Mouse (Mus musculus) gastrocnemius, postnatal 14 days (tissue): ENCODE results near the gene Tas2r122. TPM values are rescaled to one million over a fixed set of nuclear protein-coding genes. Genes with fewer than 3 reads are reported as not detected.
"Not testable (repeated sequence)": the region's sequence is repeated elsewhere in the genome, so short reads cannot be mapped to it uniquely, and the experiment has no call there.

Experiments used
- DNase-seq: peaks from one replicate; pipeline ENCODE4 v3.0.0; 2021; ENCODE audit warnings: mixed read lengths
- intact Hi-C: fragments of 180-260 bp; cut with DNase I; formaldehyde crosslinking; loops from one replicate; pipeline ENCODE4 v1.15.1; 2025; ENCODE audit warnings: low total_unique reads
- long read RNA-seq, 2 experiments: library from polyadenylated mRNA; stranded (forward); transcript quantifications; one replicate each; pipeline ENCODE4 v2.0.0; 2021
- total RNA-seq, 2 experiments: library from RNA; stranded (reverse); gene quantifications; 2 replicates each; pipeline ENCODE4 v1.2.3; 2021

The Tas2r122 gene
- total RNA-seq: not detected
- long read RNA-seq, experiment 1: 0 reads
- long read RNA-seq, experiment 2: 0 reads

GRCm38 (mm10) chr6:132711828-132712227, at the start of gene Tas2r122:
Gene Tas2r122 (minus strand): TSS chr6:132711928.
- DNase-seq: no peak
- intact Hi-C loops: no loop called here

- intact Hi-C loops: no loop called here
- DNase-seq: no peak
These were observed 42.7 kb upstream of the Tas2r122 start, which contains the start of gene Tas2r124 for GRCm38 (mm10) chr6:132754430-132754829. Gene Tas2r124 (plus strand): TSS chr6:132754730.

GRCm38 (mm10) chr6:132750206-132750605, 38.5 kb upstream of the Tas2r122 start:
- intact Hi-C loops: no loop called here
- DNase-seq: no peak

GRCm38 (mm10) chr6:132737935-132738334, 26.2 kb upstream of the Tas2r122 start, which contains the start of gene Tas2r115:
Gene Tas2r115 (minus strand): TSS chr6:132738035.
- no peak for DNase-seq
- intact Hi-C loops: no loop called here

- DNase-seq: no peak
- intact Hi-C loops: no loop called here
These were observed 10.8 kb downstream of the Tas2r122 start, which contains the start of gene Tas2r121 for GRCm38 (mm10) chr6:132700907-132701306. Gene Tas2r121 (minus strand): TSS chr6:132701007.

GRCm38 (mm10) chr6:132691596-132691995, 20.1 kb downstream of the Tas2r122 start:
- DNase-seq, intact Hi-C loops: not testable (repeated sequence)

Other genes starting within 250 kb of the Tas2r122 start
- gene Prh1, start 142.1 kb downstream of the Tas2r122 start, total RNA-seq: not detected
- gene Prp2, start 116.0 kb downstream of the Tas2r122 start, total RNA-seq: not detected
- gene A630073D07Rik, start 60.4 kb downstream of the Tas2r122 start, total RNA-seq: not detected
- not detected for gene Tas2r120, start 55.0 kb downstream of the Tas2r122 start, total RNA-seq
- not detected for gene Tas2r121, start 10.9 kb downstream of the Tas2r122 start, total RNA-seq
- not detected for gene Tas2r115, start 26.1 kb upstream of the Tas2r122 start, total RNA-seq
- gene Tas2r124, start 42.8 kb upstream of the Tas2r122 start, total RNA-seq: not detected
- gene Tas2r102, start 50.2 kb upstream of the Tas2r122 start, total RNA-seq: not detected
- gene Tas2r136, start 66.2 kb upstream of the Tas2r122 start, total RNA-seq: not detected
- gene Tas2r117, start 90.9 kb upstream of the Tas2r122 start, total RNA-seq: not detected
- gene Tas2r123, start 135.2 kb upstream of the Tas2r122 start, total RNA-seq: not detected
- not detected for gene Tas2r116, start 143.5 kb upstream of the Tas2r122 start, total RNA-seq
- not detected for gene Tas2r110, start 156.1 kb upstream of the Tas2r122 start, total RNA-seq
- gene Tas2r113, start 181.1 kb upstream of the Tas2r122 start, total RNA-seq: not detected
- gene Tas2r125, start 197.7 kb upstream of the Tas2r122 start, total RNA-seq: not detected
- gene Tas2r129, start 239.2 kb upstream of the Tas2r122 start, total RNA-seq: not detected
- gene Tas2r131, start 246.0 kb upstream of the Tas2r122 start, total RNA-seq: not detected